Mouse (Mus musculus): ENCODE measurements at regions not wholly inside any gene's neighbourhood (a gene's known extent, or its start where the extent isn't known, plus 50 kb on each side); places are given as distances from the start of the nearest gene placed in this dataset.

DNA sequence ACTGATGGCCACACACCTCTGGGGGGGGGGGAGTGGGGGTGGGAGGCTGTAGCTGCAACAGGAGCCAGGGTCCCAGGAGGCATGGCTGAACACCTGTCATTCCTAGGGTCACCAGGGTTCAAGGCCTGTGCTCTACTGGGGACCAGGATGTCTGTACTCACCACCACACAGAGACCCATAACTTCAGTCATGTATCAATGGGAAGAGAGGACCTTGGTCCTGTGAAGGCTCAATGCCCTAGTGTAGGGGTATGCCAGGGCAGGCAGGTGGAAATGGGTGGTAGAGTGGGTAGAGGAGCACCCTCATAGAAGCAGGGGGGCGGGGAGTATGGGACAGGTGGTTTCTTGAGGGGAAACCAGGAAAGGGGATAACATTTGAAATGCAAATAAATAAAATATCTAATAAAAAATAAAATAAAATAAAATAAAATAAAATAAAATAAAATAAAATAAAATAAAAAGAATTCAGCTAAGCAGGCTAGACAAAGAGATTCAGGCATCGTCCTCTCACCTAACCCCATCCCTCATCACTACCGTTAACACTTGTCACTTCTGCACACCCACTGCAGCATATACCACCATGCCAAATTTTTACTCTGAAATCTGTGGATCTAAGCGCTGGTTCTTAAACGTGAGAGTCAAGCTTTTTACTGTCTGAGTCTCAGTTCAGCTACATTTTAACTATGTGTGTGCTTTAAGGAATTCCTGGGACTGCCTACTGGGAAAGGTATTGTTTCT, 265.8 kb upstream of the Ptchd4 start:
- TF ChIP-seq CTCF (IDR thresholded peaks at IDR 0.05; ENCODE audit: borderline replicate concordance, extremely low read depth, insufficient read depth, insufficient read length) (no peak), POLR2A (IDR thresholded peaks at IDR 0.05; ENCODE audit: borderline replicate concordance, extremely low read depth, insufficient read depth, insufficient read length, poor library complexity, severe bottlenecking) (no peak)
